Mouse (Mus musculus): ENCODE measurements around the gene Slc4a4. TPM values are rescaled to one million over a fixed set of nuclear protein-coding genes. Genes with fewer than 3 reads are reported as not detected.

The Slc4a4 gene
- polyA plus RNA-seq, 1 experiment from 2014 or later, result 4.6 TPM

GRCm38 (mm10) chr5:89223744-89224368, 337.2 kb downstream of the Slc4a4 start:
- H3K4me3 ChIP-seq (replicated peaks), result no peak overlapping the region
- H3K4me1 ChIP-seq (replicated peaks), result 0 out of 2 replicates have a peak, but pooled peaks cover 2% of the 10 kb centered on the region
- no peak for ATAC-seq
- H3K4me2 ChIP-seq (replicated peaks), result no peak overlapping the region
- no peaks in the 10 kb centered on the region for H3K36me3 ChIP-seq
- H3K9me3 ChIP-seq, result no peaks in the 10 kb centered on the region
- 63% methylated on average over 9 of the region's 9 CpGs for WGBS
- no peaks in the 10 kb centered on the region for H3K27me3 ChIP-seq (replicated peaks)
- no peak overlapping the region for H3K9ac ChIP-seq
- H3K27ac ChIP-seq, result no peak overlapping the region

GRCm38 (mm10) chr5:89227948-89228347, 341.3 kb downstream of the Slc4a4 start:
- Histone ChIP-seq H3K4me3 (replicated peaks) (no peak overlapping the region), H3K36me3 (no peaks in the 10 kb centered on the region), H3K27me3 (replicated peaks) (no peaks in the 10 kb centered on the region), H3K27ac (no peak overlapping the region), H3K4me1 (replicated peaks) (no peaks in the 10 kb centered on the region), H3K9ac (no peak overlapping the region), H3K9me3 (no peaks in the 10 kb centered on the region), H3K4me2 (replicated peaks) (no peak overlapping the region)
- WGBS, result 84% methylated on average over 2 of the region's 2 CpGs
- no peak for ATAC-seq

GRCm38 (mm10) chr5:89229606-89230005, 343.0 kb downstream of the Slc4a4 start:
- no peak overlapping the region for H3K9ac ChIP-seq
- no peak overlapping the region for H3K27ac ChIP-seq
- no peak for ATAC-seq
- H3K27me3 ChIP-seq (replicated peaks), result no peaks in the 10 kb centered on the region
- H3K36me3 ChIP-seq, result no peaks in the 10 kb centered on the region
- WGBS, result 54% methylated on average over 5 of the region's 5 CpGs
- no peaks in the 10 kb centered on the region for H3K4me1 ChIP-seq (replicated peaks)
- H3K4me3 ChIP-seq (replicated peaks), result no peak overlapping the region
- H3K4me2 ChIP-seq (replicated peaks), result no peak overlapping the region
- no peaks in the 10 kb centered on the region for H3K9me3 ChIP-seq

- Histone ChIP-seq H3K36me3 (no peaks in the 10 kb centered on the region), H3K4me3 (replicated peaks) (no peak overlapping the region), H3K9me3 (no peaks in the 10 kb centered on the region), H3K9ac (no peak overlapping the region), H3K27ac (no peak overlapping the region), H3K4me2 (replicated peaks) (no peak overlapping the region), H3K27me3 (replicated peaks) (no peaks in the 10 kb centered on the region), H3K4me1 (replicated peaks) (no peaks in the 10 kb centered on the region)
- 84% methylated on average over 7 of the region's 7 CpGs for WGBS
- no peak for ATAC-seq
Observed at GRCm38 (mm10) chr5:89232313-89232712, 345.7 kb downstream of the Slc4a4 start.

GRCm38 (mm10) chr5:89251806-89252205, 365.2 kb downstream of the Slc4a4 start:
- no peaks in the 10 kb centered on the region for H3K4me1 ChIP-seq (replicated peaks)
- no peak overlapping the region for H3K4me3 ChIP-seq (replicated peaks)
- no peaks in the 10 kb centered on the region for H3K27me3 ChIP-seq (replicated peaks)
- WGBS, result 78% methylated on average over 5 of the region's 5 CpGs
- no peaks in the 10 kb centered on the region for H3K9me3 ChIP-seq
- ATAC-seq, result no peak
- no peak overlapping the region for H3K9ac ChIP-seq
- H3K27ac ChIP-seq, result no peak overlapping the region
- H3K36me3 ChIP-seq, result no peaks in the 10 kb centered on the region
- H3K4me2 ChIP-seq (replicated peaks), result no peak overlapping the region

GRCm38 (mm10) chr5:89259804-89260492, 373.3 kb downstream of the Slc4a4 start:
- no peaks in the 10 kb centered on the region for H3K9me3 ChIP-seq
- H3K4me2 ChIP-seq (replicated peaks), result no peak overlapping the region
- no peak for ATAC-seq
- H3K27me3 ChIP-seq (replicated peaks), result no peaks in the 10 kb centered on the region
- no peaks in the 10 kb centered on the region for H3K36me3 ChIP-seq
- no peak overlapping the region for H3K4me3 ChIP-seq (replicated peaks)
- H3K9ac ChIP-seq, result no peak overlapping the region
- no peak overlapping the region for H3K27ac ChIP-seq
- no peaks in the 10 kb centered on the region for H3K4me1 ChIP-seq (replicated peaks)
- WGBS, result 96% methylated on average over 9 of the region's 9 CpGs

- ATAC-seq, result peak; percentile 54
- H3K4me2 ChIP-seq (replicated peaks), result no peak overlapping the region
- no peak overlapping the region for H3K4me3 ChIP-seq (replicated peaks)
- WGBS, result 79% methylated on average over 2 of the region's 2 CpGs
- no peak overlapping the region for H3K27ac ChIP-seq
- H3K9me3 ChIP-seq, result no peaks in the 10 kb centered on the region
- H3K27me3 ChIP-seq (replicated peaks), result no peaks in the 10 kb centered on the region
- H3K4me1 ChIP-seq (replicated peaks), result no peaks in the 10 kb centered on the region
- H3K9ac ChIP-seq, result no peak overlapping the region
- H3K36me3 ChIP-seq, result no peaks in the 10 kb centered on the region
Observed at GRCm38 (mm10) chr5:89277049-89277448, 390.4 kb downstream of the Slc4a4 start.

GRCm38 (mm10) chr5:89277616-89278015, 391.0 kb downstream of the Slc4a4 start:
- no peaks in the 10 kb centered on the region for H3K27me3 ChIP-seq (replicated peaks)
- 66% methylated on average over 5 of the region's 5 CpGs for whole genome bisulfite sequencing
- no peak overlapping the region for H3K4me2 ChIP-seq (replicated peaks)
- H3K36me3 ChIP-seq, result no peaks in the 10 kb centered on the region
- peak; percentile 95 for ATAC-seq
- no peak overlapping the region for H3K27ac ChIP-seq
- no peaks in the 10 kb centered on the region for H3K9me3 ChIP-seq
- H3K9ac ChIP-seq, result no peak overlapping the region
- H3K4me1 ChIP-seq (replicated peaks), result no peaks in the 10 kb centered on the region
- H3K4me3 ChIP-seq (replicated peaks), result no peak overlapping the region

GRCm38 (mm10) chr5:89278309-89278708, 391.7 kb downstream of the Slc4a4 start:
- peak; percentile 61 for ATAC-seq
- Histone ChIP-seq H3K9ac (no peak overlapping the region), H3K27ac (no peak overlapping the region)

GRCm38 (mm10) chr5:89280312-89280863, 393.8 kb downstream of the Slc4a4 start:
- H3K4me2 ChIP-seq (replicated peaks), result no peak overlapping the region
- H3K27me3 ChIP-seq (replicated peaks), result no peaks in the 10 kb centered on the region
- H3K36me3 ChIP-seq, result no peaks in the 10 kb centered on the region
- H3K4me1 ChIP-seq (replicated peaks), result no peaks in the 10 kb centered on the region
- no peaks in the 10 kb centered on the region for H3K9me3 ChIP-seq
- 72% methylated on average over 3 of the region's 3 CpGs for WGBS
- no peak overlapping the region for H3K9ac ChIP-seq
- H3K4me3 ChIP-seq (replicated peaks), result no peak overlapping the region
- ATAC-seq, result no peak
- no peak overlapping the region for H3K27ac ChIP-seq

More at GRCm38 (mm10) chr5:89278309-89278708, 391.7 kb downstream of the Slc4a4 start:
- no peaks in the 10 kb centered on the region for H3K4me1 ChIP-seq (replicated peaks)
- no peaks in the 10 kb centered on the region for H3K27me3 ChIP-seq (replicated peaks)
- no peak overlapping the region for H3K4me3 ChIP-seq (replicated peaks)
- no peaks in the 10 kb centered on the region for H3K36me3 ChIP-seq
- no peak overlapping the region for H3K4me2 ChIP-seq (replicated peaks)
- H3K9me3 ChIP-seq, result no peaks in the 10 kb centered on the region

Measured in intestine, embryonic 15.5 days (tissue).